Mouse (Mus musculus) ES-Bruce4 (cell line): Measurements from ENCODE around the gene Psmb8. TPM values are rescaled to one million over a fixed set of nuclear protein-coding genes. Genes with fewer than 3 reads are reported as not detected.

Experiments
- H3K27ac ChIP-seq: 2 replicates; pipeline ENCODE4 v1.5.1; 2012; ENCODE audit warnings: low read length, inconsistent platforms; ENCODE audit not compliant: insufficient read depth
- H3K27me3 ChIP-seq: 2 replicates; pipeline ENCODE4 v1.6.1; 2012; ENCODE audit warnings: mild to moderate bottlenecking, low read length, inconsistent platforms; ENCODE audit not compliant: control insufficient read depth, poor library complexity, insufficient read depth, severe bottlenecking
- H3K36me3 ChIP-seq: 2 replicates; pipeline ENCODE4 v1.6.1; 2012; ENCODE audit warnings: inconsistent platforms, mild to moderate bottlenecking, low read length, moderate library complexity; ENCODE audit not compliant: control insufficient read depth, poor library complexity, insufficient read depth, severe bottlenecking
- H3K4me1 ChIP-seq: one replicate; pipeline ENCODE4 v1.8.1; 2011; ENCODE audit warnings: low read length; ENCODE audit not compliant: control insufficient read depth, insufficient read depth
- H3K4me3 ChIP-seq: 2 replicates; pipeline ENCODE4 v1.5.1; 2011; ENCODE audit warnings: low read depth, mild to moderate bottlenecking, low read length
- H3K9ac ChIP-seq: 2 replicates; pipeline ENCODE4 v1.6.1; 2012; ENCODE audit warnings: low read depth, mild to moderate bottlenecking, inconsistent platforms; ENCODE audit not compliant: poor library complexity, severe bottlenecking
- H3K9me3 ChIP-seq: replicated peaks from 2 replicates; pipeline ENCODE4 v1.6.1; 2012; ENCODE audit warnings: mild to moderate bottlenecking, low read length, inconsistent platforms; ENCODE audit not compliant: control insufficient read depth, poor library complexity, insufficient read depth, severe bottlenecking
- CTCF ChIP-seq: IDR thresholded peaks from one replicate; pipeline ENCODE4 v1.8.1; 2011; ENCODE audit warnings: low read depth, low read length
- EP300 ChIP-seq: IDR thresholded peaks from 2 replicates; pipeline ENCODE4 v1.6.1; 2011; ENCODE audit warnings: low read depth, low read length; ENCODE audit not compliant: insufficient read depth
- POLR2A ChIP-seq: IDR thresholded peaks from one replicate; pipeline ENCODE4 v1.8.1; 2011; ENCODE audit warnings: low read length; ENCODE audit not compliant: insufficient read depth
- polyA plus RNA-seq: library from polyadenylated mRNA; stranded (reverse); fragments of >200 nt; gene quantifications from 2 replicates; pipeline ENCODE4 v1.2.4, GENCODE M21; 2011; ENCODE audit warnings: low read depth; ENCODE audit not compliant: missing spikeins, insufficient read depth, insufficient read length

Gene Psmb8
- polyA plus RNA-seq, 1 experiment = 20.5 TPM

DNA sequence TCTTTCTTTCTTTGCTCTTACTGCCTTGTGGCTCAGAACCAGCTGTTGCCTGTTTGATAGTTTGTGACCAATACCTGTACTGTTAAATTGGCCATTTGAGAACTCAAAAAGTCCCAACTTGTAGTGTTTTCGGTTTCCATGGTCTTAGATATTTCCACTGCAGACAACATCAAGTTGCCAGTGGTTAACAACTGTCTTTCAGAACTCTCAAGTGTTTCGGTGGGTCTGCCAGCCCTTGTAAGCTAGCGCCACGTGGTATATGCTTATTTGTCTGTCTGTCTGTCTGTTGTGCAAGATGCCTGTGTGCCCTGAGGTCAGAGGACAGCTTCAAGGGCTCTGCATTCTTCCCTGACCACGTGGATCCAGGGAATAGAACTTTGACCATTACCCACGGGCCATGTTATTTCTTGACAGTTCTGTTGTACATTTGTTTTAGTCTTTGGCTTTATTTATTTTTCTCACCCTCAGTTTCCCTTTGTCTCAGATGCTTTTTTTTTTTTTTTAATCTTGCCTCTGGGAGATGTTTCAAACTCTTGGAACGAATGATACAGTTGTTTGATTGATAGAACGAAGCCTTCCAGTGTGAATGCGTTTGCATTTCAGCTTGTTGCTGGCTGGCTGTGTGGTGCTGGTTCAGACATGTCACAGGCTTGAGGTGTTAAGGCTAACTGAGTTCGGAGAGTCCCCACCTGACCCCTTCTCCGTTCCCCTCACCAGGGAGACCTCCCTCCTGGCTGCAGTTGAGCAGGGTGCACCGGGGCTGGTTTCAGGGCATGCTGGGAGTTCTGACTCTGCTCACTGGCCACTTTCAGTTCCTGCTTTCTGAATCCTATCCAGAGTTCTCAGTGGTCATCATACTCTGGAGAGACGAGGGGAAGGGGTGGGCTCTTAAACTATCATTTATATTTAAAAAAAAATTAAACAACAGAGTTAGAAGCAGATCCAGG is 17.3 kb upstream of the Psmb8 start:
- Histone ChIP-seq H3K27ac (no peak overlapping the region), H3K36me3 (no peaks in the 10 kb centered on the region), H3K4me3 (no peak overlapping the region), H3K9ac (no peak overlapping the region), H3K4me1 (no peaks in the 10 kb centered on the region), H3K9me3 (peaks cover 4% of the 10 kb centered on the region; the same call in 1 of the 2 replicates), H3K27me3 (no peaks in the 10 kb centered on the region)
- TF ChIP-seq POLR2A (no peak), EP300 (no peak), CTCF (no peak)

DNA sequence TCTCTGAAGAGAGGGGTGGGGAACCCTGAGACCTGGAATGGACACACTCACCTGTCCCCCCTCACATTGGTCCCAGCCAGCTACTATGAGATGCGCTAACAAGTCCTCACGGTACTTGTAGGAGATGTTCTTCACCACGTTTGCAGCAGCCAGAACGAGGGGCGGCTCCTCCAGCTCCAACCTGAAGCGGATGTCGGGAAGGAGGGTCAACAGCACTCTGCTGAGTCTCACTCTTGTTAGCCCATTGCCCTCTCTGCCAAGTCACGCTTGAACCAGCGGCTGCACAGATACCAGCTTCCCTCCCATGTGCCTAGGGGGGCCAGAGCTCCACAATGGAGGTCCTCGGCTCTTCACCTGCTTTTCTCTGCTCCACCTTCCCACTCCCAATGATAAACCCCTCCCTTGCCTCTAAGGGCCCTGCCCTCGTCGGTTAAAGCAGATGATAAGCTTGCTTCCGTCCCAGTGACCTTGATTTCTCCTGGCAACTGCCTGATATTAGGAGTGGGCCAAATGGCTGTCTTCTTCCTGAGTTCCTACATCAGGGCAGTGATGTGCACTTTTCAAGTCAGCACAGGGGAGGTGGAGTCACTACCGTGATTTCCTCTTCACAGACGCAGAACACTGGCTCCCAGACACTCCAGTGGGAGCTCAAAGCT is 13.8 kb upstream of the Psmb8 start:
- no peaks in the 10 kb centered on the region for H3K4me1 ChIP-seq
- no peaks in the 10 kb centered on the region for H3K9me3 ChIP-seq
- H3K36me3 ChIP-seq = no peaks in the 10 kb centered on the region
- H3K4me3 ChIP-seq = no peak overlapping the region
- no peak for TF ChIP-seq EP300
- no peaks in the 10 kb centered on the region for H3K27me3 ChIP-seq
- no peak overlapping the region for H3K9ac ChIP-seq
- H3K27ac ChIP-seq = no peak overlapping the region

DNA sequence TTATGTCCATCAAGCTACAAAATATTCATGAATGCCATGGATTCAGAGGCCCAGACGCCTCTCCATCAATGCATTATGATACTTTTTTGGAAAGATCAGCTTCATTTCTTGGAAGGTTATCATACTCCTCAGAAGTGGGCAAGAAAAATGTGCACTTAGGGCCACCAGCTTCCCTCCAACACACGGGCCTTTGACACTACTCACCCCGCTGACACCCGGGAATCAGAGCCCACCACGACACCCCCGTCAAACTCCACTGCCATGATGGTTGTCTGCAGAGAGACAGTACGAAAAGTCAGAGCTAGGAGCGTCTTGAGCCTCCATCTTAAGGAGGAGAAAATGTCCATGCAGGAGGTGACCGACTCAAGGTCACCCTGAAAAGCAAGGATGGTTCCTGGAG is 12.0 kb upstream of the Psmb8 start:
- no peaks in the 10 kb centered on the region for H3K9me3 ChIP-seq
- TF ChIP-seq POLR2A = no peak
- no peak for TF ChIP-seq EP300
- no peak for TF ChIP-seq CTCF
- H3K27ac ChIP-seq = no peak overlapping the region
- H3K9ac ChIP-seq = no peak overlapping the region
- no peaks in the 10 kb centered on the region for H3K36me3 ChIP-seq
- H3K4me3 ChIP-seq = no peak overlapping the region
- H3K4me1 ChIP-seq = no peaks in the 10 kb centered on the region
- no peaks in the 10 kb centered on the region for H3K27me3 ChIP-seq

DNA sequence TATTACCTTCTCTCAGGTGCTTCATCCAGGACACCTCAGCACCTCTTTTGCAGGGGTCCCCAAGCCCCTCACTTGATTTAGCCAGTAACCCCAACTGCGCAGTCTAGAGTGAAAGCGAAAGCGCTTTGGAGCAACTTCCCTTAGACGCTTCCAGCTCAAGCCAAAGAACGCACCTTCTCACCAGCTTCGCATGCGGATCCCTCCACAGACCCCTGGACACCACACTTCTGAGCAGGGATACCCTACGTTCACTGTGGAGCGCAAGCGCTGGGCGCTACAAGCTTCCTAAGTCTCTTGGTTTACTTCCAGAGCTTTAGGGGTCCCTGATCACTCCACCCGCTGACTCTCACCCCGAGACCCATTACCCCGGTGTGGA is 10.6 kb upstream of the Psmb8 start:
- Histone ChIP-seq H3K9me3 (no peaks in the 10 kb centered on the region), H3K27ac (no peak overlapping the region), H3K27me3 (no peaks in the 10 kb centered on the region), H3K36me3 (no peaks in the 10 kb centered on the region), H3K4me1 (no peaks in the 10 kb centered on the region), H3K4me3 (peak overlapping the region; percentile 56), H3K9ac (peak overlapping the region; percentile 34; the same call in 1 of the 2 replicates)
- TF ChIP-seq EP300 = no peak
- TF ChIP-seq POLR2A = no peak
- no peak for TF ChIP-seq CTCF

DNA sequence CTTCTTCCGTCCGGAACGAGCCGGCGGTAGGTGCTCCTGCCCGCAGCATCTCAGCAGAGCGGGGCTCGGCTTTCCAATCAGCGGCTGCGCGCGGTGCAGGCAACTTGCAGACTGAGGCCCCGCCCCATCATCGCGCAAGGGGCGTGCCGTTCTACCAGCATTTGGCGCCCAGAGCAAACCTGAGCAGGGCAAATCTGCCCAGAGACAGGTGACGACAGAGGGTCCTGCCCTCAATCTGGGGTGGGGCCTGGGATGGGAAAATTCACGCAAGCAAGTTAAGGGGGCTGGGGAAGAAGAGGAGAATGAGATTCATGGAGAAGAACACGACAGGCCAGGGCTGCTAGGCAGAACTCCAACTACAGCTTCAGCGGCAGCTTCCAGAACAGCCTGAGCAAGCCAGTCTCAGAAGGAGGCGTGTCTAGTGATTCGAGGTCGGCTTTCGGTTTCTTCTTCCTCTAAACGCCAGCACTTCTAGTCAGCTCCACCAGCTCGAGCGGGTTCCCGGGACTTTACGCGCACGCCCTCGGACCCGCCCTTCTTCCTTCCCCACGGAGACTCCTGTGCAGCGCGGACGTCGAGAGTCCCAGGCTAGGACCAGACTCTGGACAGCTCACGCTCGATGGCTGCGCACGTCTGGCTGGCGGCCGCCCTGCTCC is 10.1 kb upstream of the Psmb8 start, which contains the start of the genes Tap1 and Psmb9:
Gene Tap1, plus strand, starts transcription at position 293 of the 656 bp plus-strand sequence.
Gene Psmb9, minus strand, starts transcription at position 504 of the 656 bp plus-strand sequence.
- Histone ChIP-seq H3K4me1 (no peaks in the 10 kb centered on the region), H3K4me3 (peak within 1 kb of the TSS; percentile 79), H3K9ac (peak within 1 kb of the TSS; percentile 65), H3K27me3 (no peaks in the 10 kb centered on the region), H3K9me3 (no peaks in the 10 kb centered on the region), H3K36me3 (no peaks in the 10 kb centered on the region), H3K27ac (no peak within 1 kb of the TSS)
- TF ChIP-seq EP300 (no peak), POLR2A (no peak)

DNA sequence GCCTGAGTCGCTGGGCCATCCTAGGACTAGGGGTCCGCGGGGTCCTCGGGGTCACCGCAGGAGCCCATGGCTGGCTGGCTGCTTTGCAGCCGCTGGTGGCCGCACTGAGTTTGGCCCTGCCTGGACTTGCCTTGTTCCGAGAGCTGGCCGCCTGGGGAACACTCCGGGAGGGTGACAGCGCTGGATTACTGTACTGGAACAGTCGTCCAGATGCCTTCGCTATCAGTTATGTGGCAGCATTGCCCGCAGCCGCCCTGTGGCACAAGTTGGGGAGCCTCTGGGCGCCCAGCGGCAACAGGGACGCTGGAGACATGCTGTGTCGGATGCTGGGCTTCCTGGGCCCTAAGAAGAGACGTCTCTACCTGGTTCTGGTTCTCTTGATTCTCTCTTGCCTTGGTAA is 9.5 kb upstream of the Psmb8 start:
- Histone ChIP-seq H3K9ac (peak overlapping the region; percentile 65), H3K36me3 (no peaks in the 10 kb centered on the region), H3K27me3 (no peaks in the 10 kb centered on the region), H3K27ac (no peak overlapping the region), H3K4me1 (no peaks in the 10 kb centered on the region), H3K4me3 (peak overlapping the region; percentile 79), H3K9me3 (no peaks in the 10 kb centered on the region)
- TF ChIP-seq CTCF (no peak), EP300 (no peak), POLR2A (no peak)
